Mouse (Mus musculus) kidney, adult 2 months (tissue): ENCODE data around the gene Hoxb4.

ENCODE experiments used
- CTCF ChIP-seq: fragments of 200-500 bp; conservative IDR thresholded peaks from 2 replicates; pipeline ENCODE4 v1.5.1; 2011; ENCODE audit warnings: low read depth, mild to moderate bottlenecking, control low read depth, low read length, moderate library complexity, mixed read lengths; ENCODE audit not compliant: insufficient read depth, insufficient read length
- POLR2A ChIP-seq: fragments of 200-500 bp; IDR thresholded peaks from one replicate; pipeline ENCODE4 v1.6.1; 2011; ENCODE audit warnings: low read depth, low read length, control low read depth

DNA sequence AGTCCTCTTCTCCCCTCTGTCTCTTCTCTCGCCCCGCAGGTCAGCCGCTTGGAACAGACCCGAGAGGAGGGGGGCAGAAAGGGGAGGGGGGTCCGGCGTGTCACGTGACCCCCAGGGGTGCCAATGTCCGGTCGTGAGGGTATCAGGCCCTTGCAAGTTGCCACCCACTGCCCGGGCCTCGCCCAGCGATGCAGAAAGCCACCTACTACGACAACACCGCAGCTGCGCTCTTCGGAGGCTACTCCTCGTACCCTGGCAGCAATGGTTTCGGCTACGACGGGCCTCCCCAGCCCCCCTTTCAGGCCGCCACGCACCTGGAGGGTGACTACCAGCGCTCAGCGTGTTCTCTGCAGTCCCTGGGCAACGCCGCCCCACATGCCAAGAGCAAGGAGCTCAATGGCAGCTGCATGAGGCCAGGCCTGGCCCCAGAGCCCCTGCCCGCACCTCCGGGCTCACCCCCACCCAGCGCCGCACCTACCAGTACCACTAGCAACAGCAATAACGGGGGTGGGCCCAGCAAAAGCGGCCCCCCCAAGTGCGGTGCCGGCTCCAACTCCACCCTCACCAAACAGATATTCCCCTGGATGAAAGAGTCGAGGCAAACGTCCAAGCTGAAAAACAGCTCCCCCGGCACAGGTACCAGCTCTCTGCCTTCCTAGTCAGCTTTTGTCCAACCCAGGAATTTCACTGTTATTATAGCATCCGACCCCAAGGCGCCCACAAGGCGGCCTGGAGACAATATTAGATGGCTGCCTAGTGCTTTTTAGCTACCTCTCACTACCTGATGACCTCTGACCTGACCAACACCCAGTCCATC lies 26.2 kb downstream of the Hoxb4 start:
- TF ChIP-seq CTCF = no peak
- TF ChIP-seq POLR2A = no peak
